Mouse (Mus musculus) right cerebral cortex, adult 2 months (tissue): ENCODE results near the gene Fam76b.
"Not testable (repeated sequence)": the region's sequence is repeated elsewhere in the genome, so short reads cannot be mapped to it uniquely, and the experiment has no call there.

Source experiments
- DNase-seq, 2 experiments: peaks; one replicate each; pipeline ENCODE4 v3.0.0; 2021 to 2022; ENCODE audit warnings: low spot score in 2 of 2

Fam76b gene

GRCm38 (mm10) chr9:13827406-13828086 is at the start of gene Fam76b:
TSS of gene Fam76b (plus strand) at chr9:13827716.
- DNase-seq: peak; percentile 100

- no peak for DNase-seq
Observed at GRCm38 (mm10) chr9:13781985-13782384, 45.5 kb upstream of the Fam76b start.

- DNase-seq: not testable (repeated sequence)
Observed at GRCm38 (mm10) chr9:13790864-13791263, 36.7 kb upstream of the Fam76b start.

- no peak for DNase-seq
Observed at GRCm38 (mm10) chr9:13794302-13794701, 33.2 kb upstream of the Fam76b start.

GRCm38 (mm10) chr9:13794756-13795155 is 32.8 kb upstream of the Fam76b start:
- DNase-seq: no peak

GRCm38 (mm10) chr9:13804480-13804879 is 23.0 kb upstream of the Fam76b start:
- no peak for DNase-seq

- no peak for DNase-seq
Observed at GRCm38 (mm10) chr9:13806854-13807253, 20.7 kb upstream of the Fam76b start.

GRCm38 (mm10) chr9:13807657-13808056 is 19.9 kb upstream of the Fam76b start:
- DNase-seq: no peak

- DNase-seq: no peak
Observed at GRCm38 (mm10) chr9:13809937-13810336, 17.6 kb upstream of the Fam76b start.

- no peak for DNase-seq
Observed at GRCm38 (mm10) chr9:13818369-13818768, 9.1 kb upstream of the Fam76b start.

GRCm38 (mm10) chr9:13820774-13821173 is 6.7 kb upstream of the Fam76b start:
- no peak for DNase-seq

GRCm38 (mm10) chr9:13825896-13826295 is 1.6 kb upstream of the Fam76b start:
- no peak for DNase-seq

GRCm38 (mm10) chr9:13826391-13826805 is 1.1 kb upstream of the Fam76b start:
- DNase-seq: peak; percentile 61 to 71

GRCm38 (mm10) chr9:13826832-13827405 is 597 bp upstream of the Fam76b start, which contains the start of gene Cep57:
TSS of gene Cep57 (minus strand) at chr9:13827107.
- peak; percentile 96 to 98 for DNase-seq

GRCm38 (mm10) chr9:13828087-13828441 is 548 bp downstream of the Fam76b start:
- DNase-seq: no peak

GRCm38 (mm10) chr9:13835256-13835655 is 7.7 kb downstream of the Fam76b start:
- no peak for DNase-seq

- DNase-seq: no peak
Observed at GRCm38 (mm10) chr9:13836726-13837125, 9.2 kb downstream of the Fam76b start.

GRCm38 (mm10) chr9:13847591-13847990 is 20.1 kb downstream of the Fam76b start:
- DNase-seq: no peak

GRCm38 (mm10) chr9:13848481-13849480 is 21.3 kb downstream of the Fam76b start:
- DNase-seq: peak; percentile 39 to 43

GRCm38 (mm10) chr9:13853876-13854275 is 26.4 kb downstream of the Fam76b start:
- no peak for DNase-seq

GRCm38 (mm10) chr9:13856247-13856646 is 28.7 kb downstream of the Fam76b start:
- DNase-seq: no peak

- DNase-seq: no peak
Observed at GRCm38 (mm10) chr9:13856777-13857176, 29.3 kb downstream of the Fam76b start.
